Mouse (Mus musculus) c-Kit-positive CD71-positive TER-119-negative erythroid progenitor cells, embryonic 14.5 days (primary cell): ENCODE data around the gene H2-T24.
"Not testable (repeated sequence)": the region's sequence is repeated elsewhere in the genome, so short reads cannot be mapped to it uniquely, and the experiment has no call there.

Experiments
- DNase-seq: peaks from one replicate; pipeline ENCODE4 v3.0.0-alpha.2; 2013; ENCODE audit warnings: low read depth

Gene H2-T24

GRCm38 (mm10) chr17:36020191-36021073 is at the start of gene H2-T24:
Gene H2-T24 (minus strand): TSS chr17:36020560.
- DNase-seq, result no peak

GRCm38 (mm10) chr17:36060829-36061228 is 40.5 kb upstream of the H2-T24 start:
- peak; percentile 75 for DNase-seq

DNA sequence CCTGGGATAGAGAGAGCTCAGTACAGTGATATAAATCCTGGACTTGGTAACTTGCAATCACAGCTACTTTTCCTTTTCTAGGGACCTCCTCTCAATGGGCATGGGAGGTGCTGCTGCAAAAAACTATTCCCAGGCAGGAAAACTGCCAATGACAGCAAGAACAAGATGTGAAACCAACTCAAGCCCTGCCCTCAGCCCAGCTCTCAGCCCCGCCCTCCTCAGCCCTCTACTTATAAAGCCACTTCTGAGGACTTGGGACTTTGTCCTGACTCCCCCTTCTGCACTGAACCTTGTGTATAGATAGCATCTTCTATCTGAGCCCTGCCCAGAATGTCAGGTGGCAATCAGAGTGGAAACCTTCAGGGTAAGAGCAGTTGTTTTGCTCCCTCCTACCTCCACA is 38.0 kb upstream of the H2-T24 start, which contains the start of gene Gm11127:
Gm11127 (minus strand) TSS at position 10 of the 400 bp plus-strand sequence.
- not testable (repeated sequence) for DNase-seq

DNA sequence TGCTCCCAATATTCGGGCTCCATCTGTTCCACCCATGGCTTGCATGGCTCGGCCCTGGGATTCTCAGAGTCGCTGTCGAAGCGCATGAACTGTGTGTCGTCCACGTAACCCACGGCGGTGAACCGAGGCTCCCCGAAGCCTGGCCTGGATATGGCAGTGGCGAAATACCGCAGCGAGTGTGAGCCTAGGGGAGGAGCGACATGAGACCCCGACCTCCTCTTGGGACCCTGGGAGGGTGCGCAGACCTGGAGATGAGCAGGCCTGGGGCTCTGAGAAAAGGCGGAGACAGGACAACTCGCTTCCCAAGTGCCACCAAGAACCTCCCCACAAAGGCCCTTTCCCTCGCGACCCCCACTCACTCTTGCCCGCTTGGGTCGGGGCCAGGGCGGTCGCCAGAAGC is 37.6 kb upstream of the H2-T24 start:
- not testable (repeated sequence) for DNase-seq

- DNase-seq, result no peak
Observed at GRCm38 (mm10) chr17:36043286-36043685, 22.9 kb upstream of the H2-T24 start.

DNA sequence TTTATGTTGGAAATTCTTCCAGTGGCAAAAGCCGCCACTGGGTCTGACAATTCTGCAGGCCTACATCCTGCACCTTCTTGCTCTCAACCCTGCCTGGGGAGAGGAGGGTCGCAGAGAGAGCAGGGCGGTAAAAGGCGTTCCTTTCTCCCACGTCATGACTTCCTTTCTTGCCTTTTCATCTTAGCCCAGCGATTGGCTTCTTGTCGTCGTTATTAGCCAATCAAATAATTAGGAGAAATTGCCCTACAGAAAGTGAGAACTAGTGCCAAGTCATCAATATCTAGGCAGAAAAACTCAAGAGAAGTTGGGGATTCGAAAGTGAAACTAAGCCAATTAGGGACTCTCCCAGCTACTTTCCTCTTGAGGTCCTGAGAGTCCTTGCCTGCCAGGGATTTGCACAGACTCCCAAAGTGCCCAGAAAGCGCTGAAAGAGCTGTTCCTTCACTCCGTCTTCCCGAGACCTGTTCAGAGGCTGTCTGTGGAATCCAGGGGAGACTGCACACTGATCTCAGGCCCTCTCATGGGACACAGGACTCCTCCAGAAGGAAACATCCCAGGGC is 22.3 kb upstream of the H2-T24 start, which contains the start of the genes H2-T22 and Gm6034:
H2-T22 (minus strand) TSS at position 138 of the 560 bp plus-strand sequence.
Gm6034 (plus strand) TSS at position 352 of the 560 bp plus-strand sequence.
- peak; percentile 83 for DNase-seq

DNA sequence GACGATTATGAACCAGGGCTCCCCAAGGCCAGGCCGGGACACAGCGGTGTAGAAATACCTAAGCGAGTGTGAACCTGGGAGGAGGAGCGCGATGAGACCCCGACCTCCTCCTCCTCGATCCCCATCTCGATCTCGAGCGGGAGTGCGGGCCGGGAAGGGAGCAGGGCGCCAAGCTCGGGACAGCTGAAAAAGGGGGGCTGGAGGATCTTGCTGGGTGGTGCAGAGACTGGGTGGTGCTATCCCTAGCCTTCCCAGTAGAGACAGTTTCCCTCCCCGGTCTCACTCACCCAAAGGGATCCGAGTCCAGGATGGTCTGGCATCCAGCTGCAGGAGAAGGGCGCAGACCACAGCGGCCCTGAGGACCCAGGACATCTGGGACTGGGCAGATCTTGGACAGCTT is 21.7 kb upstream of the H2-T24 start:
- DNase-seq, result not testable (repeated sequence)

DNA sequence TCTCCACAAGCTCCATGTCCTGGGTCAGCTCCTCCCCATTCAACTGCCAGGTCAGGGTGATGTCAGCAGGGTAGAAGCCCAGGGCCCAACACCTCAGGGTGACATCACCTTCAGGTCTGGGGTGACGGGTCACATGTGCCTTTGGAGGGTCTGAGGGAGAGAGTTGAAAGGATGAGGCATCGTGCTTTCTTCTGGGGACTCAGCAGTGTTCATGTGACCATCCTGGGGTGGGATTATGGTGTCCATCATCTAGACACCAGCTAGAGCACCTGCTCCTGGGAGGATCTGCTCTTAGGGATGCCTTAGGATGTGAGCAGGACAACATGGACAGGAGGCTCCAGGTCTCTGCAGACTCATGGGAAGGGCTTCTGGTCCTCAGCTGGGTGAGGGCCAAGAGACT is 20.2 kb upstream of the H2-T24 start:
- not testable (repeated sequence) for DNase-seq

DNA sequence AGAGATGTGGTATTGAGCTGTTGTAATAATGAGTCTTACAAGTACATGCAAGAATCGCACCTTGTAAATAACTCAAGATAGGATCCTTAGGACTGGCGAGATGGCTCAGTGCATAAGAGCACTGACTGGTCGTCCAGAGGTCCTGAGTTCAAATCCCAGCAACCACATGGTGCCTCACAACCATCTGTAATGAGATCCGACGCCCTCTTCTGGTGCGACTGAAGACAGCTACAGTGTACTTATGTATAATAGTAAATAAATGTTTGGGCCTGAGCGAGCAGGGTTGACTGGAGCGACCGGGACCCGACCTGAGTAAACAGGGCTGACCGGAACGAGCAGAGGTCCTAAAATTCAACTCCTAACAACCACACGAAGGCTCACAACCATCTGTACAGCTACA is 15.8 kb upstream of the H2-T24 start:
- DNase-seq, result not testable (repeated sequence)

GRCm38 (mm10) chr17:36035010-36035638 is 14.8 kb upstream of the H2-T24 start:
- DNase-seq, result not testable (repeated sequence)

DNA sequence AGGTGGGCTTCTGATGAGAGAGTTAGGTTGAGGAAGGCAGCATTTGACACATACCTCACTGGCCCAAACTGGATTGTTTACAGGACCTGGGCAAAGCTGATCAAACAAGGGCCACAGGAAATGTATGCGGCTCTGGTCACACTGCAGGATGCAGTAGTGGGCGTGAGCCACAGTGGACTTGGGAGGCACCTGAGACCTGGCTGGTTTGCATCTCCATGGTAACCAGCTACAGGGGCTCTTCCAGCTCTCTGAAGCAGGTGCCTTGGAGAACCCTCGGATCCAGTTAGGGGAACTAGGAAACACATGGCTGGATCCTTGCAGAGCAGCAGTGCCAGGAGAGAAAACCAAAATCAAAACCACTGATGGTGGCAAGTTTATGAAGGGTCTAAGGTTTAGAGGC is 14.2 kb upstream of the H2-T24 start:
- not testable (repeated sequence) for DNase-seq

- DNase-seq, result not testable (repeated sequence)
Observed at GRCm38 (mm10) chr17:36032351-36032875, 12.1 kb upstream of the H2-T24 start, which contains the start of gene H2-T23. Gene H2-T23 (minus strand): TSS chr17:36032855.

DNA sequence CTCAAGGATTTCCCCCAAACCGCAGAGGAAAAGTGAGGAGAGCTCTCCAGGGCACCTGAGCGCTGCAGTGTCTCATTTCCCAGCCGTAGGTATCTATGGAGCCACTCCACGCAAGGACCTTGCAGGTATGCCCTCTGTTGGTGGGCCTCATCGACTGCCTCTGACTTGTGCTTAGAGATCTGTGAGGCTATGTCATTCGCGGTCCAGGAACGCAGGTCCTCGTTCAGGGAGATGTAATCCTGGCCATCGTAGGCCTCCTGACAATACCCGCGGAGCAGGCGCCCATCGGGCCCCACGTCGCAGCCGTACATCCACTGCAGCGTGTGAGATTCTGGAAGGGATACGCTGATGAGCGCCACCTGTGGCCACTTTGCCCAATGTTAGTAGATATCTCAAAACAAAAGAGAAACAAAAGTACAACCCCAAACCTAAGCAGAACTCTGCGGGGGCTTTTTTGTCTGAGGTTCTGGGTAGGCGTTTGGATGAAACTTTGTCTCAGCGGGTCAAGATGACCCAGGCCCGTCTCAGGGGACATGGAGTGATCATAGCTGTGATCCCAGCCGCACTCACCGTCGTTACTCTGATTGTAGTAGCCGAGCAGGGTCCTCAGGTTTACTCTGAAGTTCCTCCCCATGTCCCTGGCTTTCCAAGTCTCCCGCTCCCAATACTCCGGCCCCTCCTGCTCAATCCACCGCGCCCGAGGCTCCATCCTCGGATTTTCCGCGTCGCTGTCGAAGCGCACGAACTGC is 11.4 kb upstream of the H2-T24 start:
- DNase-seq, result not testable (repeated sequence)

GRCm38 (mm10) chr17:36030703-36031582 is 10.6 kb upstream of the H2-T24 start:
- DNase-seq, result not testable (repeated sequence)

GRCm38 (mm10) chr17:36030046-36030702 is 9.8 kb upstream of the H2-T24 start:
- not testable (repeated sequence) for DNase-seq

- DNase-seq, result no peak
Observed at GRCm38 (mm10) chr17:36028879-36029619, 8.7 kb upstream of the H2-T24 start.

- DNase-seq, result no peak
Observed at GRCm38 (mm10) chr17:36027663-36028062, 7.3 kb upstream of the H2-T24 start.

GRCm38 (mm10) chr17:36025901-36026300 is 5.5 kb upstream of the H2-T24 start:
- DNase-seq, result no peak

GRCm38 (mm10) chr17:36025197-36025596 is 4.8 kb upstream of the H2-T24 start:
- no peak for DNase-seq
